Mouse (Mus musculus): Measurements from ENCODE around the gene Fam69b. TPM values are rescaled to one million over a fixed set of nuclear protein-coding genes. Genes with fewer than 3 reads are reported as not detected.

The Fam69b gene
- polyA plus RNA-seq, 1 experiment from 2014 or later = 1.3 TPM

DNA sequence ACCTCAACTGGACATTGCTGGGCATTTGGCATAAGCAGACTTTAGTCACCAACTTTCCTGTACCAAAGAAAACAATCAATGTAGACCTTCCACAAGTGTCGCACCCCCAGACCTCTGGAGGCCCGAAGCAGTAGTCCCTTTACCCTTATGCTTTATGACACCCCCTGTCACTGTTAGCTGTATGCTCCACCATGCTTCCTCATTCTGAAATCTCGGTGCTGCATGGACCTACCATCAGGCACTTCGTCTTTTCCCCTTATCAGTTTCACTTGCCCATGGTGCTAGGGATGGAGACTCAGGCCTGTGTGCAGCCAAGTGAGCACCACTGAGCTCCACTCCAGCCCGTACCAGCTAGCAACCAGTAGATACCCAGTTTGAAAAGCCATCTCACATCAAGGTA is 9.8 kb downstream of the Fam69b start:
- H3K36me3 ChIP-seq (ENCODE audit: control insufficient read depth, insufficient read depth) = peaks cover 13% of the 10 kb centered on the region
- no peak for ATAC-seq (ENCODE audit: low read depth)
- no peaks in the 10 kb centered on the region for H3K27me3 ChIP-seq (ENCODE audit: control insufficient read depth, insufficient read depth, low read depth, low read length)
- H3K9ac ChIP-seq (ENCODE audit: low read depth, low read length) = no peak overlapping the region
- peak overlapping the region; percentile 70 for H3K4me2 ChIP-seq (ENCODE audit: low read depth, low read length)
- peaks cover 19% of the 10 kb centered on the region for H3K4me1 ChIP-seq (ENCODE audit: control insufficient read depth, low read depth, low read length)
- peak overlapping the region; percentile 3; the same call in 1 of the 2 replicates for H3K4me3 ChIP-seq (ENCODE audit: low read depth, low read length)
- no peaks in the 10 kb centered on the region for H3K9me3 ChIP-seq (replicated peaks; ENCODE audit: control insufficient read depth, low read length)
- WGBS (ENCODE audit: insufficient replicate concordance) = 45% methylated on average over 5 of the region's 5 CpGs
- H3K27ac ChIP-seq (ENCODE audit: low read length) = no peak overlapping the region

DNA sequence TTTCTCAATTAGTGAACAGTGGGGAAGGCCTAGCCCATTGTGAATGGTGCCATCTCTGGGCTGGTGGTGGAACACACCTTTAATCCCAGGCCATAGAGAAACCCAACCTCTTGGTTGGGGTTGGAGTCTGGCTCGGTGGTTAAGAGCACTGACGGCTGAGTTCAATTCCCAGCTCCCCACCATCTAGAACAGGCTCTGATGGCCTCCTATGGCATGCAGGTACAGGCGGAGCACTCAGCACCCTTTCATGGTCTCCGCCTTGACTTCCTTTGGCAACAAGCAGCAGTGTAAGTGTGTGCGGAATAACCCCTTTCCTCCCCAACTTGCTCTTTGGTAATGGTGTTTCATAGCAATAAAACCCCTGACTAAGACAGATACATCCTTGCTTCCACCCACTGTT is 10.3 kb downstream of the Fam69b start:
- Histone ChIP-seq H3K27me3 (ENCODE audit: control insufficient read depth, insufficient read depth, low read depth, low read length) (no peaks in the 10 kb centered on the region), H3K27ac (ENCODE audit: low read length) (no peak overlapping the region), H3K4me3 (ENCODE audit: low read depth, low read length) (peak overlapping the region; percentile 82), H3K36me3 (ENCODE audit: control insufficient read depth, insufficient read depth) (peaks cover 13% of the 10 kb centered on the region), H3K4me1 (ENCODE audit: control insufficient read depth, low read depth, low read length) (peaks cover 19% of the 10 kb centered on the region), H3K9ac (ENCODE audit: low read depth, low read length) (peak overlapping the region; percentile 77), H3K4me2 (ENCODE audit: low read depth, low read length) (peak overlapping the region; percentile 70), H3K9me3 (replicated peaks; ENCODE audit: control insufficient read depth, low read length) (no peaks in the 10 kb centered on the region)
- no peak for ATAC-seq (ENCODE audit: low read depth)
- whole genome bisulfite sequencing (ENCODE audit: insufficient replicate concordance) = 32% methylated on average over 5 of the region's 5 CpGs

DNA sequence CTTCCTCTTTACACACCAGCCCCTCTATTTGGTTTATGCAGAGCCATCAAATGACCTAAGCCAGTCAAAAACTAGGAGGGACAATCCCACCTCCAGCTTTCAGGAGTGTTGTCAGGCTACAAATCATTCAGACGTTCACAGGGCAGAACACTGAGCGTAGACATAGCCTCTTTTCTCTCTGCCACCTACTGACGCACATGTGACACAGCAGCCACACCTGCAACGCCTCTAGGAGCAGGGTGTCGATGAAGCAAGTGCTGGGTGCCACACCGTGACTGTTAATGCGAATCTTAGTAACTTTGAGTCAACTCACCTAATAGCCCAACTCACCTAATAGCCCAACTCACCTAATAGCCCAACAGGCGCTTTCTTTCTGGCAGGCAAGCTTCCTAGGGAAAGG is 10.8 kb downstream of the Fam69b start:
- peak overlapping the region; percentile 19; the same call in 1 of the 2 replicates for H3K27ac ChIP-seq (ENCODE audit: low read length)
- no peaks in the 10 kb centered on the region for H3K9me3 ChIP-seq (replicated peaks; ENCODE audit: control insufficient read depth, low read length)
- ATAC-seq (ENCODE audit: low read depth) = peak; percentile 59

DNA sequence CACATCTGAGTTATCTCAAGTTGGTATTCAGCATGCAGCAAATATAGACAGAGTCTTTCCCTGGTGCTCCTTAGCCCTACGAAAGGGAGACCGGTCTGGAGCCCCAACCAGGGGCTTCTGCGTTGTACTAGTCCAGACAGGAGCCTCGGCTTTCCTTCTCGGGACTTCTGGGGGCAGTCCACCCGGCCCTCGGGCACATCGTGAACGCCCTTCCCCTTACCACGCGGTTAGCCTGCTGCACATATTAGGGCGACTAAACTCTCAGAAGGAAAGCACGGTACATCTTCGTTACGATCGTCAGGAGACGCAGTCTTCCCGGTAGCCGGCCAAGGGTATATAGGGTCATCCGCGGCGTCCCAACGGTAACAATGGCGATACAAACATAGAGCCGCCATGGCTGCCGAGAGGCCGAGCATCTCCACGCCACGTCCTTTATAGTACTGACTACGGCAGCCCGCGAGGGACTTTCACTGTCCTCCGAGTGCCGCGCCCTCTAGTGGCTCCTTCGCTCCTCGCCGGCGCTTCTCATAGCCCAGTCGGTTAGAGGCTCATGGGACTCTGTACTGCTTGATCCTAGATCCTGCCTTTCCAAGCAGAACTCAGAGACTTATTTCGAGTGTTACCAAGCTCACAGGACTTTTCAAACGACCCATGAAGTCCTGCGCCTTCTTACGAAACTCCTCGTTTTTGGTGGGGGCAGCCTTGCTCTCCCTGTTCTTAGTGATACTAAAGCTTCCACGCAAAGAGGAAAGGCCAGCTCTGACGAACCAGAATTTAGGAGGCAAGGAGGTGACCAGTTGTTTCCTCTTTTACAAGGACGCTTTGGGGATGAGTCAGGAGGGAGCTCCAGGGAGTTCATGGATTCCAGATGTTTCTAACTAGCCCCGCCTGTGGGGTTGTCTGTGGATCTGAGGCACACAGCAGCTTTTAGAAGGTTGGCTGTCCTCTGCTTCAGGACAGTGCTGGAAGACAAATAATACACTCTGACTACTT is 11.9 kb downstream of the Fam69b start:
- Histone ChIP-seq H3K9me3 (replicated peaks; ENCODE audit: control insufficient read depth, low read length) (no peaks in the 10 kb centered on the region), H3K36me3 (ENCODE audit: control insufficient read depth, insufficient read depth) (peaks cover 13% of the 10 kb centered on the region), H3K4me2 (ENCODE audit: low read depth, low read length) (peak overlapping the region; percentile 70), H3K4me3 (ENCODE audit: low read depth, low read length) (peak overlapping the region; percentile 82), H3K27me3 (ENCODE audit: control insufficient read depth, insufficient read depth, low read depth, low read length) (no peaks in the 10 kb centered on the region), H3K9ac (ENCODE audit: low read depth, low read length) (peak overlapping the region; percentile 77), H3K4me1 (ENCODE audit: control insufficient read depth, low read depth, low read length) (peaks cover 19% of the 10 kb centered on the region), H3K27ac (ENCODE audit: low read length) (peak overlapping the region; percentile 51; the same call in 1 of the 2 replicates)
- whole genome bisulfite sequencing (ENCODE audit: insufficient replicate concordance) = 4% methylated on average over 49 of the region's 49 CpGs
- peak; percentile 76 for ATAC-seq (ENCODE audit: low read depth)

More for the DNA sequence above, 10.8 kb downstream of the Fam69b start:
- H3K9ac ChIP-seq (ENCODE audit: low read depth, low read length) = peak overlapping the region; percentile 77
- H3K4me1 ChIP-seq (ENCODE audit: control insufficient read depth, low read depth, low read length) = peaks cover 19% of the 10 kb centered on the region
- peak overlapping the region; percentile 82 for H3K4me3 ChIP-seq (ENCODE audit: low read depth, low read length)
- H3K4me2 ChIP-seq (ENCODE audit: low read depth, low read length) = peak overlapping the region; percentile 70
- no peaks in the 10 kb centered on the region for H3K27me3 ChIP-seq (ENCODE audit: control insufficient read depth, insufficient read depth, low read depth, low read length)
- WGBS (ENCODE audit: insufficient replicate concordance) = 2% methylated on average over 8 of the region's 8 CpGs
- peaks cover 13% of the 10 kb centered on the region for H3K36me3 ChIP-seq (ENCODE audit: control insufficient read depth, insufficient read depth)

DNA sequence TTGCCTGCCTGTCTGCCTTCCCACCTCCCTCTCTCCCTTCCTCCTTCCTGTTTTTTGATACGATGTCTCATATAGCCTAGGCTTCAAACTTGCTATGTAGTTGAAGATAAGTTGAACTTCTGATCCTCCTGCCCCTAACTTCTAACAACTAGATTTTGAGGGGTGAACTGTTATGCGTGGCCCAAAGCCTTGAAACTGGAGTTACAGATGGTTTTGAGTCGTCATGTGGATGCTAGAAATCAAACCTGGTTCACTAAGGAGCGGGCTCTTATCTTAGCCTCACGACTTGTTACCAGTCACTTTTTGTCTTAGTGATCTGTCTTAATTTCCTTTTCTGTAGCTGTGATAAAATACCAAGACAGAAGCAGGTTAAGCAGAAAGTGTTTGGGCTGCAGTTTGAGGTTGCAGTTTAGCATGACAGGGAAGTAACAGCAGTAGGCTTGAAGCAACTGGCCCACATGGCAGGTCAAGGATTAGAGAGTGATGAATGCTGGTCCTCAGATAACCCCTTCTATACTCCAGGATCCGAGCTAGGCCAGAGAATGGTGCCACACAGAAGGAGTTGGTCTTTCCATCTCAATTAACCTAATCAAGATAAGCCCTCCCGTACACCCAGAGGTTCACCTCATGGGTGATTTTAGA is 12.9 kb downstream of the Fam69b start:
- no peaks in the 10 kb centered on the region for H3K9me3 ChIP-seq (replicated peaks; ENCODE audit: control insufficient read depth, low read length)
- H3K4me1 ChIP-seq (ENCODE audit: control insufficient read depth, low read depth, low read length) = peaks cover 19% of the 10 kb centered on the region
- no peak overlapping the region for H3K4me2 ChIP-seq (ENCODE audit: low read depth, low read length)
- WGBS (ENCODE audit: insufficient replicate concordance) = 24% methylated on average over 7 of the region's 7 CpGs
- H3K9ac ChIP-seq (ENCODE audit: low read depth, low read length) = no peak overlapping the region
- no peak for ATAC-seq (ENCODE audit: low read depth)
- peaks cover 9% of the 10 kb centered on the region for H3K36me3 ChIP-seq (ENCODE audit: control insufficient read depth, insufficient read depth)
- H3K4me3 ChIP-seq (ENCODE audit: low read depth, low read length) = no peak overlapping the region
- H3K27me3 ChIP-seq (ENCODE audit: control insufficient read depth, insufficient read depth, low read depth, low read length) = no peaks in the 10 kb centered on the region
- no peak overlapping the region for H3K27ac ChIP-seq (ENCODE audit: low read length)

DNA sequence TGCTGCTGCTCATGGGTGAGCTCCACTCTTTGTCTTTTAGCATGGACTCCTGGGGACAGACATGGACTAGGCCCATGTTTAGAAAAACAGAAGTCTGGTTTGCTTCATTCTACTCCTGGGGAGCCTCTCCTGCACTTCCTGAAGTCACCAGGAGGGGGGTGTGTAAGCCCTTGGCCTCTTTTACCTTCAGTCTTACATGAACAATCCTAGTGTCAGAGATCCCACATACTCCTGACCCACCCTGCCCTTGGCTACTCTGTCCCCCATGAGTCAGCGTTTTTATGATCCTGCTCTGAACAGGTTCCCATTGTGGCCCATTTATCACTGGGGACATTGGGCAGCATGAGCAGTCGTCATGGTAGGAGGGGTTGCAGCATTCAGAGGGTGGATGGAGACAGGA is 15.7 kb downstream of the Fam69b start:
- H3K4me2 ChIP-seq (ENCODE audit: low read depth, low read length) = no peak overlapping the region
- WGBS (ENCODE audit: insufficient replicate concordance) = 50% methylated on average over 2 of the region's 2 CpGs
- no peaks in the 10 kb centered on the region for H3K36me3 ChIP-seq (ENCODE audit: control insufficient read depth, insufficient read depth)
- ATAC-seq (ENCODE audit: low read depth) = no peak
- H3K9ac ChIP-seq (ENCODE audit: low read depth, low read length) = no peak overlapping the region
- no peaks in the 10 kb centered on the region for H3K9me3 ChIP-seq (replicated peaks; ENCODE audit: control insufficient read depth, low read length)
- no peaks in the 10 kb centered on the region for H3K27me3 ChIP-seq (ENCODE audit: control insufficient read depth, insufficient read depth, low read depth, low read length)
- no peak overlapping the region for H3K27ac ChIP-seq (ENCODE audit: low read length)
- peaks cover 10% of the 10 kb centered on the region for H3K4me1 ChIP-seq (ENCODE audit: control insufficient read depth, low read depth, low read length)
- no peak overlapping the region for H3K4me3 ChIP-seq (ENCODE audit: low read depth, low read length)

DNA sequence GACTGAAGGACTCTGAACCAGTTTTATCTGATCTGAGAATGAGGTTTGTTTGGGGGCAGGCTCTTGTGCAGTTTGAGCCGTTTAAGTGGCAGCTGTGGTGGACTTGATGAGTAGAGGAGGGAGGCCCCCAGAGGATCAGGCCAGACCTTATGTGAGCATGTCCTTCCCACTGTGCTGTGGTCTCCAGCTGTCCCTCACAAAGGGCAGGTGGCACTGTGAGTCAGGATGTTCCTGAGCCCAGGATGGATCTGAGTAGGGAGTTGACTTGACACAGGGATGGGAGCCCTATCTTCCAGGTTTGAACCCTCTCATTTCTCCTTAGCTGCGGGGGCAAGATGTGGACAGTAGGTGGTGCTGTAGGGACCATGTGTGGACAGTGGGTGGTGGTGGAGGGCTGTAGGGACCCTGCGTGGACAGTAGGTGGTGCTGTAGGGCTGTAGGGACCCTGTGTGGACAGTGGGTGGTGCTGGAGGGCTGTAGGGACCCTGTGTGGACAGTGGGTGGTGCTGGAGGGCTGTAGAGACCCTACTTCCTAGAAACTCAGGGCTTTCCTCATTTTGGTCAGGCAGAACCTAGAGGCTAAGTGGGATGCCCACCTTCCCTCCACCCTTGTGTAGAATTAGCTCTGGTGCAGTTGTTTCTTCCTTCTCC is 18.5 kb downstream of the Fam69b start:
- no peak overlapping the region for H3K4me2 ChIP-seq (ENCODE audit: low read depth, low read length)
- no peak overlapping the region for H3K9ac ChIP-seq (ENCODE audit: low read depth, low read length)
- H3K36me3 ChIP-seq (ENCODE audit: control insufficient read depth, insufficient read depth) = no peaks in the 10 kb centered on the region
- no peak overlapping the region for H3K27ac ChIP-seq (ENCODE audit: low read length)
- no peaks in the 10 kb centered on the region for H3K4me1 ChIP-seq (ENCODE audit: control insufficient read depth, low read depth, low read length)
- no peaks in the 10 kb centered on the region for H3K9me3 ChIP-seq (replicated peaks; ENCODE audit: control insufficient read depth, low read length)
- ATAC-seq (ENCODE audit: low read depth) = peak; percentile 87
- H3K4me3 ChIP-seq (ENCODE audit: low read depth, low read length) = no peak overlapping the region
- no peaks in the 10 kb centered on the region for H3K27me3 ChIP-seq (ENCODE audit: control insufficient read depth, insufficient read depth, low read depth, low read length)
- WGBS (ENCODE audit: insufficient replicate concordance) = 16% methylated on average over 3 of the region's 3 CpGs

DNA sequence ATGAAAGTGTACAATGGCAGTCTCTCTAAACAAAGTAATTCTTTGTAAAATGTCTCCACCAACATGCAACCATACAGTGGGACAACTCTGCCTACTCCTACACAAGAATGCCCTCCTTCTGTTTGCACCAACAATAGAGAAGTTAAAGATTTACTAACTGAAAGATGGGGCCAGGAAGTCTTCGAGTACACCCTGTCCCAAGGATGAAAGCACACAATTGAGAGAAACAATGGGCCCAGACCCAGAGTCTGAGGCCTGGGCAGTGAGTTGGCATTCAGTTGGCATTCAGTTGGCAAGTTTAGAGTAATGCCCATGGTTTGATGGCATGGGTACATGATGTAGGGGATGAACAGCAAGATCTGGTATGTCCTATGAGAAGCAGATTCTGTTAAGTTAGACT is 26.4 kb downstream of the Fam69b start:
- Histone ChIP-seq H3K27me3 (ENCODE audit: control insufficient read depth, insufficient read depth, low read depth, low read length) (no peaks in the 10 kb centered on the region), H3K9ac (ENCODE audit: low read depth, low read length) (no peak overlapping the region), H3K4me1 (ENCODE audit: control insufficient read depth, low read depth, low read length) (no peaks in the 10 kb centered on the region), H3K4me2 (ENCODE audit: low read depth, low read length) (no peak overlapping the region), H3K27ac (ENCODE audit: low read length) (no peak overlapping the region), H3K36me3 (ENCODE audit: control insufficient read depth, insufficient read depth) (no peaks in the 10 kb centered on the region), H3K4me3 (ENCODE audit: low read depth, low read length) (no peak overlapping the region), H3K9me3 (replicated peaks; ENCODE audit: control insufficient read depth, low read length) (no peaks in the 10 kb centered on the region)
- ATAC-seq (ENCODE audit: low read depth) = no peak
- 41% methylated on average over 1 of the region's 1 CpGs for WGBS (ENCODE audit: insufficient replicate concordance)
